Mouse (Mus musculus) bone marrow macrophage, adult 2 months (primary cell): ENCODE data around the gene Mbd3.

Source experiments
- CTCF ChIP-seq: IDR thresholded peaks from 2 replicates; pipeline ENCODE4 v1.5.1; 2012; ENCODE audit warnings: low read depth, mild to moderate bottlenecking, low read length, moderate library complexity
- POLR2A ChIP-seq: IDR thresholded peaks from 2 replicates; pipeline ENCODE4 v1.6.1; 2012; ENCODE audit warnings: mild to moderate bottlenecking, low read depth, low read length, borderline replicate concordance

DNA sequence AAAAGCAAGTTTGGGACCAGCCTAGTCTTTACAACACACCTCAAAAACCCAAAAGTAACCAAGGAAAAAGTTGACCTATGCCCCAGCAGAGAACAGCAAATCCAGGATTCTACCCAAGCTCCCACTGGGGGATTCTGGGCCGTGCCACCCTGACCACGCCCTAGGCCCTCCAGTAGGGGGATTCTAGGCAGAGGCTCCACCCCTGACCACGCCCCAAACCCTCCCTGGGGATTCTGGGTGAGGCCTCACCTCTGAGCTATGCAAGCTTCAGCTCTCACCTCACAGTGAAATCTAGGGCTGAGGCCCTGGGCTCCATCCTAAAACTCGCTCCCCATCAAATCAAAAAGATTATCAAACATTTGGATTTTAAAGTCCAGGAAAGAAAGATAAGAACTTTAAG lies 24.2 kb upstream of the Mbd3 start:
- TF ChIP-seq CTCF (no peak), POLR2A (no peak)
